ENCODE assay signal across 31 mouse cellular contexts in genomic region chr19:3955804-3956203, GRCm38 (mm10). TPM values are rescaled to one million over a fixed set of nuclear protein-coding genes. Genes with fewer than 3 reads are reported as not detected.
DNase-seq lines count a peak whose midpoint lies in the region; ATAC-seq and TF ChIP-seq lines count a peak whose summit lies in the region.
"Had no signal": no experiment of that assay in that cellular context is flagged by ENCODE, and none has a peak within 500 bp of the region (broad histone marks: within the 10 kb centered on the region; RNA-seq: fewer than 3 reads in every experiment).

No protein-coding gene starts in this region.

- no peaks in the 10 kb centered on the region for H3K79me2 ChIP-seq in myocyte (ENCODE audit: control insufficient read depth, insufficient read depth)

- H3K4me3 ChIP-seq in heart, embryonic 10.5 days: no peak overlapping the region
- H3K4me3 ChIP-seq in myocyte: no peak overlapping the region
- H3K4me3 ChIP-seq: embryonic facial prominence, embryonic 15.5 days; hindbrain, embryonic 15.5 days; layer of hippocampus, adult 2 months; limb, embryonic 12.5 days; midbrain, embryonic 12.5 days had no signal

- H3K4me2 ChIP-seq in myocyte (ENCODE audit: low read depth): no peak overlapping the region
- H3K4me2 ChIP-seq: embryonic facial prominence, embryonic 15.5 days; hindbrain, embryonic 15.5 days; limb, embryonic 12.5 days; liver, embryonic 11.5 days; midbrain, embryonic 12.5 days had no signal

- 0 out of 2 replicates have a peak, but pooled peaks cover 7% of the 10 kb centered on the region for H3K27me3 ChIP-seq in heart, embryonic 10.5 days (ENCODE audit: insufficient read depth, poor library complexity, severe bottlenecking)
- no peaks in the 10 kb centered on the region for H3K27me3 ChIP-seq in myocyte (ENCODE audit: control insufficient read depth, insufficient read depth, insufficient read length)
- H3K27me3 ChIP-seq: embryonic facial prominence, embryonic 15.5 days; hindbrain, embryonic 15.5 days; limb, embryonic 12.5 days; midbrain, embryonic 12.5 days had no signal

- H3K36me3 ChIP-seq in heart, embryonic 10.5 days: no peaks in the 10 kb centered on the region
- no peaks in the 10 kb centered on the region for H3K36me3 ChIP-seq in myocyte (ENCODE audit: control insufficient read depth, insufficient read depth)
- H3K36me3 ChIP-seq: embryonic facial prominence, embryonic 15.5 days; hindbrain, embryonic 15.5 days; limb, embryonic 12.5 days; midbrain, embryonic 12.5 days had no signal

- H3K9me3 ChIP-seq in heart, embryonic 10.5 days: no peaks in the 10 kb centered on the region
- H3K9me3 ChIP-seq: embryonic facial prominence, embryonic 15.5 days; hindbrain, embryonic 15.5 days; limb, embryonic 12.5 days; midbrain, embryonic 12.5 days had no signal

- H3ac ChIP-seq in myocyte (ENCODE audit: control insufficient read depth, insufficient read length): no peak overlapping the region

- WGBS in heart, embryonic 10.5 days: 26% methylated on average over 4 of the region's 4 CpGs

- no peak for ATAC-seq in erythroblast, adult 5-6 weeks (replicated peaks; ENCODE audit: low FRiP score, poor library complexity, severe bottlenecking)
- ATAC-seq: activated CD4-positive, CD25-positive, alpha-beta regulatory T cell, adult 4 months; forebrain, embryonic 16.5 days had no signal

- H3K4me1 ChIP-seq in heart, embryonic 10.5 days: peaks cover 14% of the 10 kb centered on the region
- H3K4me1 ChIP-seq: embryonic facial prominence, embryonic 15.5 days; hindbrain, embryonic 15.5 days; limb, embryonic 12.5 days; midbrain, embryonic 12.5 days had no signal

- DNase-seq in heart, embryonic 10.5 days (ENCODE audit: low spot score): no peak
- DNase-seq in heart, postnatal 25 days (ENCODE audit: low spot score): no peak
- peak; percentile 18 for DNase-seq in retina, postnatal 1 day
- no peak for DNase-seq in retina, embryonic 14.5 days (ENCODE audit: low spot score)
- no peak for DNase-seq in layer of hippocampus, adult 9-10 months (ENCODE audit: low spot score)
- DNase-seq: adrenal gland, adult 8-10 months; gastrocnemius, postnatal 10 days; heart, adult 11 months; kidney, postnatal 14 days; layer of hippocampus, postnatal 36 days; lung, adult 18-20 months; lung, postnatal 10 days; right cerebral cortex, postnatal 25 days; thymus, postnatal 14 days had no signal

- intact Hi-C loops in heart, postnatal 25 days (cut with DNase I): no loop called here

- TF ChIP-seq POLR2A in myocyte (IDR thresholded peaks at IDR 0.05; ENCODE audit: insufficient read length, low read depth): no peak

- H3K27ac ChIP-seq in heart, embryonic 10.5 days: 0 out of 2 replicates have a peak overlapping the region, but pooled peaks have one; percentile 36
- H3K27ac ChIP-seq: embryonic facial prominence, embryonic 15.5 days; hindbrain, embryonic 15.5 days; layer of hippocampus, adult 2 months; limb, embryonic 12.5 days; midbrain, embryonic 12.5 days had no signal

TF ChIP-seq in myocyte, 11 proteins besides CTCF, POLR2A, EP300 and RAD21:
- TF ChIP-seq MYOD1 (IDR thresholded peaks at IDR 0.05; ENCODE audit: control insufficient read depth in 1 of 3, insufficient read length in 2 of 3, low read depth in 2 of 3) (peak in 2 of 3 experiments; percentile 51 to 76), MAX (IDR thresholded peaks at IDR 0.05; ENCODE audit: low read depth) (no peak), CEBPB (IDR thresholded peaks at IDR 0.05; ENCODE audit: insufficient read depth, poor library complexity, severe bottlenecking) (no peak), REST (IDR thresholded peaks at IDR 0.05; ENCODE audit: insufficient read depth, insufficient read length) (no peak), MYOG (IDR thresholded peaks at IDR 0.05; ENCODE audit: control insufficient read depth in 1 of 3, insufficient read depth in 1 of 3, insufficient read length in 2 of 3, low read depth in 2 of 3) (peak in 2 of 3 experiments; percentile 60 to 76), E2F4 (IDR thresholded peaks at IDR 0.05; ENCODE audit: insufficient read depth) (no peak)

RNA-seq across cellular contexts. Expression of gene Aldh3b3, which starts 2.6 kb away (rescaled TPM):
- not detected in 2 replicates for polyA plus RNA-seq in heart, embryonic 10.5 days (2016; fragmentation: Nextera tagmentation; extraction: Ambion mirVana)
- total RNA-seq in heart, postnatal 25 days (2021): 1 to 10 TPM in 1 of 2 experiments, under 1 TPM in 1; 0.60 to 1.1 TPM
- polyA plus RNA-seq in myocyte (2012; fragmentation: generic; extraction: Trizol): 1.2 TPM
- 1.7 TPM in 1 of 2 replicates, not detected in the other for total RNA-seq in erythroblast, adult 5-6 weeks (2015; ENCODE audit: low replicate concordance)
- 4.9 TPM in 1 of 2 replicates, not detected in the other for total RNA-seq in erythroblast, adult 5-6 weeks (2017; ENCODE audit: low replicate concordance)
- total RNA-seq: gastrocnemius, postnatal 10 days; hematopoietic stem cell, adult 5-6 weeks; layer of hippocampus, adult 2 months; layer of hippocampus, postnatal 36 days; MEL; monocyte, adult 5-6 weeks had no signal
- polyA plus RNA-seq: activated CD4-positive, CD25-positive, alpha-beta regulatory T cell, adult 4 months; C2C12; forebrain, embryonic 16.5 days; heart, embryonic 14.5 days; hindbrain, embryonic 15.5 days; intestine, embryonic 14.5 days; limb, embryonic 12.5 days; liver, embryonic 11.5 days; midbrain, embryonic 12.5 days; neural tube, embryonic 11.5 days had no signal

RNA-seq across cellular contexts. Expression of gene Aldh3b2, which starts 16.3 kb away (rescaled TPM):
- polyA plus RNA-seq in heart, embryonic 10.5 days (2016; fragmentation: Nextera tagmentation; extraction: Ambion mirVana): 0.51 and 1.8 TPM in 2 replicates
- under 1 TPM; 0.14 to 0.23 TPM for total RNA-seq in heart, postnatal 25 days (2021)
- polyA plus RNA-seq in myocyte (2012; fragmentation: generic; extraction: Trizol): 0.11 TPM
- total RNA-seq in erythroblast, adult 5-6 weeks (2015; ENCODE audit: low replicate concordance): 0.63 TPM in 1 of 2 replicates, not detected in the other
- total RNA-seq in erythroblast, adult 5-6 weeks (2017; ENCODE audit: low replicate concordance): 1.8 and 1.9 TPM in 2 replicates
- total RNA-seq: hematopoietic stem cell, adult 5-6 weeks; MEL; monocyte, adult 5-6 weeks had no signal
- polyA plus RNA-seq: activated CD4-positive, CD25-positive, alpha-beta regulatory T cell, adult 4 months; C2C12 had no signal

RNA-seq across cellular contexts. Expression of gene Unc93b1, which starts 20.8 kb away (rescaled TPM):
- polyA plus RNA-seq in heart, embryonic 10.5 days (2016; fragmentation: Nextera tagmentation; extraction: Ambion mirVana): 4.4 and 5.0 TPM in 2 replicates
- 10 to 100 TPM; 19.0 to 20.3 TPM for total RNA-seq in heart, postnatal 25 days (2021)
- polyA plus RNA-seq in myocyte (2012; fragmentation: generic; extraction: Trizol): 4.0 TPM
- 25.1 and 47.1 TPM in 2 replicates for total RNA-seq in erythroblast, adult 5-6 weeks (2015; ENCODE audit: low replicate concordance)
- total RNA-seq in erythroblast, adult 5-6 weeks (2017; ENCODE audit: low replicate concordance): 34.2 and 50.3 TPM in 2 replicates

RNA-seq across cellular contexts. Expression of gene Aldh3b1, which starts 26.2 kb away (rescaled TPM):
- polyA plus RNA-seq in heart, embryonic 10.5 days (2016; fragmentation: Nextera tagmentation; extraction: Ambion mirVana): 2.1 and 3.0 TPM in 2 replicates
- 1 to 10 TPM; 1.8 TPM for total RNA-seq in heart, postnatal 25 days (2021)
- polyA plus RNA-seq in myocyte (2012; fragmentation: generic; extraction: Trizol): 51.8 TPM
- 4.4 and 10.6 TPM in 2 replicates for total RNA-seq in erythroblast, adult 5-6 weeks (2015; ENCODE audit: low replicate concordance)
- total RNA-seq in erythroblast, adult 5-6 weeks (2017; ENCODE audit: low replicate concordance): 10.9 and 18.4 TPM in 2 replicates

RNA-seq across cellular contexts. Expression of gene Acy3, which starts 30.6 kb away (rescaled TPM):
- polyA plus RNA-seq in heart, embryonic 10.5 days (2016; fragmentation: Nextera tagmentation; extraction: Ambion mirVana): 9.5 and 10.3 TPM in 2 replicates
- 10 to 100 TPM; 20.3 to 21.5 TPM for total RNA-seq in heart, postnatal 25 days (2021)
- polyA plus RNA-seq in myocyte (2012; fragmentation: generic; extraction: Trizol): 6.3 TPM
- total RNA-seq in erythroblast, adult 5-6 weeks (2015; ENCODE audit: low replicate concordance): 1.5 TPM in 1 of 2 replicates, not detected in the other
- total RNA-seq in erythroblast, adult 5-6 weeks (2017; ENCODE audit: low replicate concordance): 0.56 TPM in 1 of 2 replicates, not detected in the other
- total RNA-seq: monocyte, adult 5-6 weeks had no signal
